Mouse (Mus musculus) CD4-positive helper T cell, adult 2 months (primary cell): ENCODE measurements around the gene Crisp3.
"Not testable (repeated sequence)": the region's sequence is repeated elsewhere in the genome, so short reads cannot be mapped to it uniquely, and the experiment has no call there.

Experiments used
- DNase-seq: peaks from one replicate; pipeline ENCODE4 v3.0.0-alpha.2; 2012; ENCODE audit warnings: low read depth, missing footprints, low spot score

Crisp3 gene

DNA sequence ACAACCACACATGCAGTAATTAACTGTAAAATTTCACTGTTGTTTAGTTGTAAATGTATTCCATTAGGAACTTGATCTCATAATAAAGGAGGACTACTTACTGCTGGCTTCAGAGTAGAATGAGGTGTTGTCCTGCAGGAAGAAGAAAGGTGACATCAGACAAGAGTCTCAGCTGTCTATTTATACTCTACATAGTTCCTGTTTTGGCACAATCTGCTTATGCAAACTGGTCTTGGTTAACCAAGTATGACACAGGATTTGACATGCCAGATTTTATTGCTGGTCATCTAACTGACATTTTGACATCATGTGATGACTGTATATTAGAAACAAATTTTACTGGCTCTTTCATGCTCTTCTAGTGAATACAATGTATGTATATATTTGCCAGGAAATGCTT, at the start of gene Crisp3:
TSS of gene Crisp3 (minus strand) at position 154 of the 400 bp plus-strand sequence.
- no peak for DNase-seq

DNA sequence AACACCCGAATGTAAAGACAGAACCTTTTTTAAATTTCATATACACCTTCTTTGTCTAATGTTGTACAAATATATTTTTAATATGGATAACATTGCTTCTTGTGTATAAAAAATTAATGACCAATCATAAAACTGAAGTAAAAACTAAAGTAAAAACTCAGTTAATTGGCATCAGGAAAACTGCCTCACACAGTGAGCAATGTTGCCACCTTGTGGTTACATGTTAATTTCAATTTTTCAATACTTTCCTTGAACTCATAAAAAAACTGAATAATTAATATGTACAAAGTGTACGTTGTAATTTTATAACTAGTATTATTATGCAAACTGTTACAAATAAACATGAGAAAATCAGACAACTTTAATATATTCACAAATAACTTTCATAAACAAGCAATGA, 43.3 kb upstream of the Crisp3 start:
- DNase-seq, result no peak

GRCm38 (mm10) chr17:40275519-40275918, 33.4 kb upstream of the Crisp3 start:
- DNase-seq, result no peak

- no peak for DNase-seq
These were observed 32.9 kb upstream of the Crisp3 start for GRCm38 (mm10) chr17:40274906-40275470.

DNA sequence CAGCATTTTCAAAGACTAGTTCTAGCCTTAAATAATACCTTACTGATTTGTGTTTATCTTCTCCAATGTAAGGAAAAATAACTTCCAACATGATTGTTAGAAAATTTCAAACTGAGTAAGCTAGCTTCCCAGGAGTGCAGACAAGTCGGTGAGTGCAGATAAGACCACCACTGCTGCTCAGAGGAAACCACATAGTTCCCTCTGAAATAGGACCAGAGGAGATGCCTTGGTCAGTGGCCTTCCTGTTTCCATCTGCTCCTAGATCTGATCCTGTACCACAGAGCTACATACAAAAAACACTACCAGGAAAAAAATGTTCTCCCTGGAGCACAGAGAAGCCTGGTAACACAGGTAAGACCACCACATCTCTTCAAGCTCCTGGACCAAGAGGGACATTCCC, 10.4 kb upstream of the Crisp3 start:
- no peak for DNase-seq

DNA sequence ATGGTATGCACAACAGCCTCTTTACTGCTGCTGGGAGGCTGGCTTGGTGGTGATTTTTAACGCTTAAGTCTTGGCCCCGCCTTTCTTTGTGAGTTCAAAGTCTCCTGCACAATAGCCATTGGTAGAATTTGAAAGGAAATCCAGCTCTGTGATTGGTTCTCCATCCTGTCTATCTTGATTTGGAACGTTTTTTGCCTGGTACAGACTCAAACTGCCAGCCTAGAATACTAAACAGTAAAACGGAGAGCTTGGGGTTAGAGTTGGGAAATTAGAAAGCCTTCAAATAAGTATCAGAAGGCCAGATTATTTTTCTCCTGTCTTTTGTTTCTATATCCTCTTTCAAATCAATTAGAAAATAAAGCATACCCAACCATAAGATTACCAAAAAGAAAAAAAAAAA, 33.5 kb downstream of the Crisp3 start, which contains the start of gene Pgk2:
TSS of gene Pgk2 (minus strand) at position 101 of the 400 bp plus-strand sequence.
- no peak for DNase-seq

GRCm38 (mm10) chr17:40201803-40202202, 40.3 kb downstream of the Crisp3 start:
- DNase-seq, result not testable (repeated sequence)

DNA sequence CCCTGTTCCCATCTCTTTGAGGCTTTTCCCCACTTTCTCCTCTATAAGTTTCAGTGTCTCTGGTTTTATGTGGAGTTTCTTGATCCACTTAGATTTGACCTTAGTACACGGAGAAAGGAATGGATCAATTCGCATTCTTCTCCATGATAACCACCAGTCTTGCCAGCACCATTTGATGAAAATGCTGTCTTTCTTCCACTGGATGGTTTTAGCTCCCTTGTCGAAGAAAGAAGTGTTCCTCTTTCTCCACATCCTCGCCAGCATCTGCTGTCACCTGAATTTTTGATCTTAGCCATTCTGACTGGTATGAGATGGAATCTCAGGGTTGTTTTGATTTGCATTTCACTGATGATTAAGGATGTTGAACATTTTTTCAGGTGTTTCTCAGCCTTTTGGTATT, 51.9 kb downstream of the Crisp3 start:
- DNase-seq, result not testable (repeated sequence)
